In the genomic region with DNA sequence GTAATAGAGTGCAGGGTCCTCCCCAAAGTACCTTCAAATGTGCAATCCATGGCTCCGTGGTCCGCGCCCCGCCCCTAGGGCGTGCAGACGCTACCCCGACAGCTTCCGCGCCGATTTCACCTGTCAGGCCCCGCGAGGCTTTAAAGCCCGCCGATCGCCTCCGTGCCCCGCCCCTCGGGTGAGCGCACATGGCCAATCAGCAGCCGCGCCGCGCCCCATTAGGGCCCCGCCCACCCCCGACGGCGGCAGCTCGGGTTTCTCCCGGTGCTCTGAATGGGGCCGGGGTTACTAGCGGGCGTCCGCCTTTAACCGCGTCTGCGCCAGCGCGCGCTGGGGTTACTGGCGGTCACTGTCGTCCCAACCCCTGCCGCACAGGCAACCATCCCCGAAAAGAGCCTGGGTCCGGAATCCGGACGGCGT, we compare ENCODE assay signal across 8 mouse cellular contexts. TPM values are rescaled to one million over a fixed set of nuclear protein-coding genes. Genes with fewer than 3 reads are reported as not detected.
DNase-seq lines count a peak whose midpoint lies in the region; ATAC-seq lines count a peak whose summit lies in the region.

No protein-coding gene starts in this region.

- H3K9me3 ChIP-seq in hindbrain, embryonic 12.5 days (replicated peaks): no peaks in the 10 kb centered on the region

- peak; percentile 85 for ATAC-seq in hindbrain, embryonic 12.5 days (ENCODE audit: low FRiP score)

- H3K9ac ChIP-seq in hindbrain, embryonic 12.5 days: peak overlapping the region; percentile 69

- peak overlapping the region; percentile 45 for H3K4me3 ChIP-seq in hindbrain, embryonic 12.5 days

- H3K27me3 ChIP-seq in hindbrain, embryonic 12.5 days: no peaks in the 10 kb centered on the region

- peak overlapping the region; percentile 74 for H3K4me2 ChIP-seq in hindbrain, embryonic 12.5 days (replicated peaks)

- H3K27ac ChIP-seq in hindbrain, embryonic 12.5 days: peak overlapping the region; percentile 80

- WGBS in hindbrain, embryonic 12.5 days: under 1% methylated on average over 46 of the region's 47 CpGs

- peak; percentile 99 for DNase-seq in MN1 (ENCODE audit: low spot score)
- peak; percentile 91 to 94 for DNase-seq in cerebellum, postnatal 10 days
- peak; percentile 89 to 91 for DNase-seq in frontal cortex, postnatal 10 days (ENCODE audit: low spot score in 2 of 2)
- peak; percentile 82 to 91 for DNase-seq in layer of hippocampus, postnatal 14 days (ENCODE audit: low spot score in 2 of 2)
- peak; percentile 98 for DNase-seq in lung, postnatal 10 days
- DNase-seq in ovary, postnatal 14 days (ENCODE audit: low spot score): peak; percentile 93
- DNase-seq in thymus, postnatal 14 days: peak; percentile 99

- peaks cover 79% of the 10 kb centered on the region for H3K4me1 ChIP-seq in hindbrain, embryonic 12.5 days

- peaks cover 16% of the 10 kb centered on the region for H3K36me3 ChIP-seq in hindbrain, embryonic 12.5 days

RNA-seq across cellular contexts. Expression of gene Srebf1, which starts 12.1 kb away (rescaled TPM):
- polyA plus RNA-seq in hindbrain, embryonic 12.5 days (2016; fragmentation: Nextera tagmentation; extraction: Ambion mirVana): 49.2 and 51.9 TPM in 2 replicates
- total RNA-seq in layer of hippocampus, postnatal 14 days (2021): 10 to 100 TPM; 53.2 to 55.2 TPM

Comparison
In these comparisons a context has a peak if more than half of its experiments do, and no peak if none do; other contexts are left out.
1. Peak in every context shown above with its lines: DNase-seq, ATAC-seq, H3K4me3 ChIP-seq and H3K27ac ChIP-seq.